ENCODE assay signal across 15 mouse cellular contexts in genomic region chr7:73357626-73358025, GRCm38 (mm10).
"Had no signal": no experiment of that assay in that cellular context is flagged by ENCODE, and none has a peak within 500 bp of the region (broad histone marks: within the 10 kb centered on the region; RNA-seq: fewer than 3 reads in every experiment).

No protein-coding gene starts in this region.

- DNase-seq: gastrocnemius, postnatal 36 days; heart, adult 2 months; heart, postnatal 14 days; heart, postnatal 36 days; kidney, adult 11 months; kidney, adult 2 months; kidney, adult 9 months; kidney, postnatal 14 days; kidney, postnatal 36 days; layer of hippocampus, adult 9-11 months; layer of hippocampus, postnatal 36 days; left cerebral cortex, postnatal 4 days had no signal

- ATAC-seq: hindbrain, postnatal 0 days; intestine, embryonic 16.5 days; liver, embryonic 12.5 days had no signal
